Comparison of ENCODE assay signal across 8 mouse cellular contexts in the genomic region with DNA sequence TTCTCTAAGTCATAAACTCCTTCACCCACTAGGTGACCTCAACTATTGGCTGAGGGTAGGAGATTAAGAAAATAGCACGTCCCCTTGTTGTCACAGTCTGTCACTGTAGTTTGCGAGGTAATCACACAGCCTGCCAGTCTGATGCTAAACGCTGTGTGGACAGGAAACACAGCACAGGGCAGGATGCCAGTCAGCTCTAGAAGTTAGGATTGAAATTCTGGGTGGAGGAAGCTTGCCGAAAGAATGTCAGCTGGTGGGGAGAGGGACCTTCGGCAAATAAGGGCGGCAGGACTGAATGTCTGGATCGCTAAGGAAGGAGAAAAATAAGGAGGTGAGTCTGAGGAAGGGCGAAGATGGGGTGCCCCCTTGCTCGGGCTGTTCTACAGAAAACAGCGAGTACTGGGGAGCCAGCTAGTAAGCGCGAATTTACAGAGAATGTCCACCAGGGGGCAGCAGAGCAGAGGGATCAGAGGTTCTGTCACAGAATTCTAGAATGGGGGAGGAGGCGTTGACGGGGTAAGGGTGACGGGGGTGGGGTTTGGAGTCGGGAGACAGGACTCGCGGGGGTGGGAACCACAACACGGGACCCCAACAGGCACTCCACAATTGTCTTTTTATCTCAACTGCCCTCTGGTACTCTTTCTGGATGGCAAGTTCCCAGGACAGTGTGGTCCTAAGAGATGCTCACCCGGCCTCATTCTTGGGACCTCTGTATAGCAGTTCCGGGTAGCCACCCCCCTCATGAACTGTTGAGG. TPM values are rescaled to one million over a fixed set of nuclear protein-coding genes. Genes with fewer than 3 reads are reported as not detected.
DNase-seq lines count a peak whose midpoint lies in the region; ATAC-seq lines count a peak whose summit lies in the region.

No protein-coding gene starts in this region.

- peaks cover 5% of the 10 kb centered on the region for H3K4me1 ChIP-seq in embryonic facial prominence, embryonic 13.5 days
- H3K4me1 ChIP-seq in liver, embryonic 11.5 days (replicated peaks; ENCODE audit: control insufficient read depth, insufficient read depth, low read length): no peaks in the 10 kb centered on the region
- peaks cover 18% of the 10 kb centered on the region for H3K4me1 ChIP-seq in stomach, embryonic 15.5 days

- no peak overlapping the region for H3K27ac ChIP-seq in embryonic facial prominence, embryonic 13.5 days
- no peak overlapping the region for H3K27ac ChIP-seq in liver, embryonic 11.5 days (ENCODE audit: low read depth, low read length)
- no peak overlapping the region for H3K27ac ChIP-seq in stomach, embryonic 15.5 days

- H3K9ac ChIP-seq in embryonic facial prominence, embryonic 13.5 days: 0 out of 2 replicates have a peak overlapping the region, but pooled peaks have one; percentile 44
- no peak overlapping the region for H3K9ac ChIP-seq in liver, embryonic 11.5 days (ENCODE audit: low read depth, low read length)
- no peak overlapping the region for H3K9ac ChIP-seq in stomach, embryonic 15.5 days

- H3K27me3 ChIP-seq in embryonic facial prominence, embryonic 13.5 days: peaks cover 16% of the 10 kb centered on the region
- H3K27me3 ChIP-seq in liver, embryonic 11.5 days (replicated peaks; ENCODE audit: control insufficient read depth, insufficient read depth, low read length): no peaks in the 10 kb centered on the region; the same call in 1 of the 2 replicates
- peaks cover 6% of the 10 kb centered on the region; the same call in 1 of the 2 replicates for H3K27me3 ChIP-seq in stomach, embryonic 15.5 days (replicated peaks)

- peak; percentile 68 for DNase-seq in 416B (ENCODE audit: low read depth)
- DNase-seq in adrenal gland, postnatal 25 days: peak; percentile 80
- DNase-seq in heart, adult 9 months (ENCODE audit: low spot score in 2 of 2): peak; percentile 64
- DNase-seq in kidney, adult 9 months: peak; percentile 64
- peak; percentile 71 for DNase-seq in liver, embryonic 11.5 days (ENCODE audit: low spot score)
- DNase-seq in neural tube, embryonic 10.5 days (ENCODE audit: extremely low spot score, low spot score): peak; percentile 88

- ATAC-seq in embryonic facial prominence, embryonic 13.5 days (ENCODE audit: insufficient number of reproducible peaks, insufficient read depth, low FRiP score, low TSS enrichment, low read depth): no peak; the same call in 1 of the 2 replicates
- ATAC-seq in liver, embryonic 11.5 days (replicated peaks; ENCODE audit: low FRiP score): no peak; the same call in 1 of the 2 replicates
- ATAC-seq in stomach, embryonic 15.5 days (ENCODE audit: insufficient read depth, low FRiP score, low read depth): peak; percentile 9; the same call in 1 of the 2 replicates

- no peaks in the 10 kb centered on the region for H3K9me3 ChIP-seq in embryonic facial prominence, embryonic 13.5 days
- no peaks in the 10 kb centered on the region for H3K9me3 ChIP-seq in liver, embryonic 11.5 days (ENCODE audit: control insufficient read depth, low read length)
- H3K9me3 ChIP-seq in stomach, embryonic 15.5 days: no peaks in the 10 kb centered on the region

- H3K4me3 ChIP-seq in embryonic facial prominence, embryonic 13.5 days: peak overlapping the region; percentile 29
- H3K4me3 ChIP-seq in liver, embryonic 11.5 days (ENCODE audit: low read depth, low read length): no peak overlapping the region
- H3K4me3 ChIP-seq in stomach, embryonic 15.5 days (replicated peaks): peak overlapping the region; percentile 23; the same call in 1 of the 2 replicates

- no peaks in the 10 kb centered on the region for H3K36me3 ChIP-seq in embryonic facial prominence, embryonic 13.5 days
- no peaks in the 10 kb centered on the region for H3K36me3 ChIP-seq in liver, embryonic 11.5 days (ENCODE audit: control insufficient read depth, insufficient read depth, low read length)
- H3K36me3 ChIP-seq in stomach, embryonic 15.5 days: no peaks in the 10 kb centered on the region

- peak overlapping the region; percentile 57 for H3K4me2 ChIP-seq in embryonic facial prominence, embryonic 13.5 days
- no peak overlapping the region for H3K4me2 ChIP-seq in liver, embryonic 11.5 days
- peak overlapping the region; percentile 53 for H3K4me2 ChIP-seq in stomach, embryonic 15.5 days

- WGBS in embryonic facial prominence, embryonic 13.5 days: 13% methylated on average over 21 of the region's 21 CpGs
- 12% methylated on average over 21 of the region's 21 CpGs for WGBS in liver, embryonic 11.5 days
- 8% methylated on average over 21 of the region's 21 CpGs for WGBS in stomach, embryonic 15.5 days

RNA-seq across cellular contexts. Expression of gene Adgrd1, which starts 33.3 kb away (rescaled TPM):
- 1.6 and 2.3 TPM in 2 replicates for total RNA-seq in adrenal gland, postnatal 25 days (2021)
- polyA plus RNA-seq in embryonic facial prominence, embryonic 13.5 days (2015; fragmentation: Nextera tagmentation; extraction: Ambion mirVana): 0.51 and 1.1 TPM in 2 replicates
- not detected in 2 replicates for polyA plus RNA-seq in liver, embryonic 11.5 days (2014; fragmentation: Nextera tagmentation; extraction: Ambion mirVana)
- 3.1 and 3.3 TPM in 2 replicates for polyA plus RNA-seq in stomach, embryonic 15.5 days (2015; fragmentation: Nextera tagmentation; extraction: Ambion mirVana)

RNA-seq across cellular contexts. Expression of gene Ran, which starts 43.3 kb away (rescaled TPM):
- 194 and 222 TPM in 2 replicates for total RNA-seq in adrenal gland, postnatal 25 days (2021)
- 544 and 631 TPM in 2 replicates for polyA plus RNA-seq in embryonic facial prominence, embryonic 13.5 days (2015; fragmentation: Nextera tagmentation; extraction: Ambion mirVana)
- polyA plus RNA-seq in liver, embryonic 11.5 days (2014; fragmentation: Nextera tagmentation; extraction: Ambion mirVana): 878 and 928 TPM in 2 replicates
- polyA plus RNA-seq in stomach, embryonic 15.5 days (2015; fragmentation: Nextera tagmentation; extraction: Ambion mirVana): 518 and 547 TPM in 2 replicates

RNA-seq across cellular contexts. Expression of gene Stx2, which starts 54.8 kb away (rescaled TPM):
- 34.1 and 43.9 TPM in 2 replicates for total RNA-seq in adrenal gland, postnatal 25 days (2021)
- polyA plus RNA-seq in embryonic facial prominence, embryonic 13.5 days (2015; fragmentation: Nextera tagmentation; extraction: Ambion mirVana): 27.5 and 30.7 TPM in 2 replicates
- 87.3 and 98.4 TPM in 2 replicates for polyA plus RNA-seq in liver, embryonic 11.5 days (2014; fragmentation: Nextera tagmentation; extraction: Ambion mirVana)
- polyA plus RNA-seq in stomach, embryonic 15.5 days (2015; fragmentation: Nextera tagmentation; extraction: Ambion mirVana): 26.3 and 34.6 TPM in 2 replicates
